Mouse (Mus musculus): Measurements from ENCODE around the gene Bpifa3. TPM values are rescaled to one million over a fixed set of nuclear protein-coding genes. Genes with fewer than 3 reads are reported as not detected.

The Bpifa3 gene
- not detected for total RNA-seq (2023)

GRCm38 (mm10) chr2:154130120-154130519 is at the start of gene Bpifa3:
TSS of gene Bpifa3 (plus strand) at chr2:154130336.

GRCm38 (mm10) chr2:154142580-154142979 is 12.4 kb downstream of the Bpifa3 start, which contains the start of gene Bpifa1:
TSS of gene Bpifa1 (plus strand) at chr2:154142880.

GRCm38 (mm10) chr2:154162307-154162706 is 32.2 kb downstream of the Bpifa3 start, which contains the start of gene Bpifa5:
TSS of gene Bpifa5 (plus strand) at chr2:154162607.

Other genes starting within 250 kb of the Bpifa3 start
- not detected for gene Bpifb6, start 229.9 kb upstream of the Bpifa3 start, total RNA-seq (2023)
- gene Bpifb3, start 212.1 kb upstream of the Bpifa3 start, total RNA-seq (2023), result not detected
- gene Bpifb4, start 192.1 kb upstream of the Bpifa3 start, total RNA-seq (2023), result not detected
- gene Bpifa6, start 155.4 kb upstream of the Bpifa3 start, total RNA-seq (2023), result not detected
- not detected for gene Bpifa2, start 122.1 kb upstream of the Bpifa3 start, total RNA-seq (2023)
- gene Bpifa1, start 12.5 kb downstream of the Bpifa3 start, total RNA-seq (2023), result not detected
- gene Bpifa5, start 32.3 kb downstream of the Bpifa3 start, total RNA-seq (2023), result not detected
- gene Bpifb1, start 60.5 kb downstream of the Bpifa3 start, total RNA-seq (2023), result not detected
- gene Bpifb5, start 93.4 kb downstream of the Bpifa3 start, total RNA-seq (2023), result not detected
- gene Bpifb9a, start 127.5 kb downstream of the Bpifa3 start, total RNA-seq (2023), result not detected
- gene Bpifb9b, start 176.9 kb downstream of the Bpifa3 start, total RNA-seq (2023), result not detected
- 10 to 100 TPM; 14.2 to 15.9 TPM for gene Cdk5rap1, start 242.7 kb downstream of the Bpifa3 start, total RNA-seq (2023)